Mouse (Mus musculus) stomach, embryonic 16.5 days (tissue): ENCODE data around the gene Narf. TPM values are rescaled to one million over a fixed set of nuclear protein-coding genes. Genes with fewer than 3 reads are reported as not detected.

ENCODE experiments used
- polyA plus RNA-seq: library from polyadenylated mRNA; unstranded; fragments of >200 nt; fragmentation: Nextera tagmentation; extraction: Ambion mirVana; gene quantifications from 2 replicates; pipeline ENCODE4 v1.2.1, GENCODE M21; 2015

Gene Narf
- polyA plus RNA-seq, 1 experiment from 2014 or later: 52.8 TPM

Other genes starting within 250 kb of the Narf start
- 104 and 114 TPM in 2 replicates for gene Csnk1d, start 245.9 kb upstream of the Narf start, polyA plus RNA-seq
- 2.2 and 2.3 TPM in 2 replicates for gene Cd7, start 197.8 kb upstream of the Narf start, polyA plus RNA-seq
- gene Sectm1b, start 173.7 kb upstream of the Narf start, polyA plus RNA-seq: 3.1 and 5.2 TPM in 2 replicates
- 0.99 and 1.3 TPM in 2 replicates for gene Sectm1a, start 156.0 kb upstream of the Narf start, polyA plus RNA-seq
- not detected in 2 replicates for gene Tex19.2, start 118.6 kb upstream of the Narf start, polyA plus RNA-seq
- 0.12 TPM in 1 of 2 replicates, not detected in the other for gene Tex19.1, start 91.1 kb upstream of the Narf start, polyA plus RNA-seq
- gene Uts2r, start 77.0 kb upstream of the Narf start, polyA plus RNA-seq: 0.08 TPM in 1 of 2 replicates, not detected in the other
- 8.5 and 9.4 TPM in 2 replicates for gene Hexdc, start 32.8 kb upstream of the Narf start, polyA plus RNA-seq
- 29.4 and 30.4 TPM in 2 replicates for gene Ogfod3, start 32.5 kb upstream of the Narf start, polyA plus RNA-seq
- gene Cybc1, start 7.9 kb upstream of the Narf start, polyA plus RNA-seq: 37.9 and 44.2 TPM in 2 replicates
- 6.1 and 6.6 TPM in 2 replicates for gene Foxk2, start 22.7 kb downstream of the Narf start, polyA plus RNA-seq
- 78.3 and 91.2 TPM in 2 replicates for gene Wdr45b, start 117.2 kb downstream of the Narf start, polyA plus RNA-seq
- gene Rab40b, start 151.0 kb downstream of the Narf start, polyA plus RNA-seq: 6.5 and 14.2 TPM in 2 replicates
- 8.3 and 9.4 TPM in 2 replicates for gene Fn3krp, start 184.1 kb downstream of the Narf start, polyA plus RNA-seq
- gene Fn3k, start 197.7 kb downstream of the Narf start, polyA plus RNA-seq: 1.6 and 2.9 TPM in 2 replicates
- gene Tbcd, start 214.7 kb downstream of the Narf start, polyA plus RNA-seq: 42.2 and 44.4 TPM in 2 replicates